Mouse (Mus musculus) forebrain, postnatal 0 days (tissue): ENCODE results near the gene Slfn3. TPM values are rescaled to one million over a fixed set of nuclear protein-coding genes. Genes with fewer than 3 reads are reported as not detected.
"Not testable (repeated sequence)": the region's sequence is repeated elsewhere in the genome, so short reads cannot be mapped to it uniquely, and the experiment has no call there.

Experiments used
- ATAC-seq: fragments of 200-750 bp; cut with Nextera tagmentation; 2 replicates; pipeline ENCODE4 v1.8.0; 2017; ENCODE audit warnings: mild to moderate bottlenecking, moderate library complexity
- DNase-seq: peaks from one replicate; pipeline ENCODE4 v3.0.0-alpha.2; 2015
- H3K27ac ChIP-seq: fragments of 300-500 bp; sonication (generic); 2 replicates; pipeline ENCODE4 v1.5.1; 2014; ENCODE audit warnings: low read depth, mild to moderate bottlenecking, antibody characterized with exemption, low read length, moderate library complexity, mixed read lengths
- H3K27me3 ChIP-seq: fragments of 300-500 bp; sonication (generic); 2 replicates; pipeline ENCODE4 v1.6.1; 2014; ENCODE audit warnings: mild to moderate bottlenecking, low read length, mixed read lengths; ENCODE audit not compliant: insufficient read depth
- H3K36me3 ChIP-seq: fragments of 300-500 bp; sonication (generic); 2 replicates; pipeline ENCODE4 v1.6.1; 2014; ENCODE audit warnings: mild to moderate bottlenecking, moderate library complexity; ENCODE audit not compliant: insufficient read depth
- H3K4me1 ChIP-seq: fragments of 300-500 bp; sonication (generic); 2 replicates; pipeline ENCODE4 v1.6.1; 2014; ENCODE audit warnings: antibody characterized with exemption; ENCODE audit not compliant: insufficient read depth
- H3K4me2 ChIP-seq: fragments of 300-500 bp; sonication (generic); 2 replicates; pipeline ENCODE4 v1.6.1; 2014; ENCODE audit warnings: low read depth, mild to moderate bottlenecking, moderate library complexity
- H3K4me3 ChIP-seq: fragments of 300-500 bp; sonication (generic); 2 replicates; pipeline ENCODE4 v1.5.1; 2014; ENCODE audit warnings: low read depth, low read length, mixed read lengths
- H3K9ac ChIP-seq: fragments of 300-500 bp; sonication (generic); 2 replicates; pipeline ENCODE4 v1.6.1; 2014; ENCODE audit warnings: mild to moderate bottlenecking
- H3K9me3 ChIP-seq: fragments of 300-500 bp; sonication (generic); 2 replicates; pipeline ENCODE4 v1.6.1; 2016; ENCODE audit warnings: low read length
- CTCF ChIP-seq: sonication (generic); IDR thresholded peaks from 2 replicates; pipeline ENCODE4 v1.5.1; 2016; ENCODE audit warnings: antibody characterized with exemption, control low read depth, low read depth
- WGBS: fragments of 180-500 bp; shearing (Covaris S2); extraction: QIAGEN DNeasy Blood & Tissue Kit; methylation state at CpG from one replicate; pipeline ENCODE4 v1.1.7; 2014; 5-methylcytosine and 5-hydroxymethylcytosine counted together
- polyA plus RNA-seq: library from polyadenylated mRNA; unstranded; fragments of >200 nt; fragmentation: Nextera tagmentation; extraction: Ambion mirVana; gene quantifications from 2 replicates; pipeline ENCODE4 v1.2.1, GENCODE M21; 2015
- total RNA-seq: library from RNA; depleted of rRNA; stranded (reverse); fragments of >200 nt; gene quantifications from 2 replicates; pipeline ENCODE4 v1.2.3, GENCODE M21; 2014; rRNA removed

Gene Slfn3
- total and polyA plus RNA-seq, 2 experiments from 2014 or later, result 0.10 to 0.24 TPM

DNA sequence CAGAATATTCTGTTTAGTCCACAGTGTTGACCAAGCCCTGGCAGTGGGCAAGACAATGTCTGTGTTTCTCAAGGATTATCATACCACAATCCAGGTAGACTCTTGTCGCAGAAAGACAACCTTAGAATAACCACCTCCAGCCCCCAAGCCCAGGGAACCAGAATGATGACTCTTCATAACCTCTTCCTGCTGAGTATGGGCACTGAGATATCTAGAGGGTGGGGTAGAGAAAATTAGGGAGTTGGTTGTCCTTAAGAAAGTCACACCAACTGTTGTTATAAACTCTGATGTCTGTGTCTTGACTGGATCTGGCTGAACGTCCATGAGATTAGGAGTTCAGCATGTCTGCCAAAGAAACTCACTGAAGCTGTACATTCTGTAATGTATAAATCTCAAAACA lies 47.3 kb downstream of the Slfn3 start:
- no peak for DNase-seq
- Histone ChIP-seq H3K27ac (no peak overlapping the region), H3K4me1 (no peaks in the 10 kb centered on the region), H3K27me3 (no peaks in the 10 kb centered on the region), H3K4me3 (no peak overlapping the region), H3K4me2 (no peak overlapping the region), H3K9me3 (no peaks in the 10 kb centered on the region), H3K9ac (no peak overlapping the region), H3K36me3 (no peaks in the 10 kb centered on the region)
- 100% methylated on average over 2 of the region's 2 CpGs for WGBS
- no peak for ATAC-seq
- no peak for TF ChIP-seq CTCF

DNA sequence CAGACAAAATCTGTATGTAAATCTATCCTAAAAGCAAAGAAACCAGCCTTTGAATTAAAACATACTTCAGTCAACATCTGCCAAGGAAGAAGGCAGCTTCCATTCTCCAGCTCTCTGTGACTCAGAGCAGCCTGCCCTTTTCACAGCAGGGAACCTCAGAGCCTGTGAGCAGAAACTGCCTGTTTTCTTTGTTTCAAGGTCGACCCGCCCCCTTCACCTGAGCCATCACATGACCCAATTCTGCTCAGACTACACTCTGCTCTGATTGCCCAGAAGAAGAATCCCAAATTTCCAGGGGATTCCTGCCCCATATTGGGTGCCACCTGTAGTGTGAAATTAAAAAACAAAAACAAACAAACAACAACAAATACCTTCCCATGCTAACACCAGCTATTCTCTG lies 48.7 kb downstream of the Slfn3 start:
- no peak for TF ChIP-seq CTCF
- Histone ChIP-seq H3K4me2 (no peak overlapping the region), H3K9ac (no peak overlapping the region), H3K9me3 (no peaks in the 10 kb centered on the region), H3K27me3 (no peaks in the 10 kb centered on the region), H3K4me1 (no peaks in the 10 kb centered on the region), H3K4me3 (no peak overlapping the region), H3K27ac (no peak overlapping the region), H3K36me3 (no peaks in the 10 kb centered on the region)
- DNase-seq (no peak), ATAC-seq (no peak)
- WGBS, result 10% methylated on average over 2 of the region's 2 CpGs

DNA sequence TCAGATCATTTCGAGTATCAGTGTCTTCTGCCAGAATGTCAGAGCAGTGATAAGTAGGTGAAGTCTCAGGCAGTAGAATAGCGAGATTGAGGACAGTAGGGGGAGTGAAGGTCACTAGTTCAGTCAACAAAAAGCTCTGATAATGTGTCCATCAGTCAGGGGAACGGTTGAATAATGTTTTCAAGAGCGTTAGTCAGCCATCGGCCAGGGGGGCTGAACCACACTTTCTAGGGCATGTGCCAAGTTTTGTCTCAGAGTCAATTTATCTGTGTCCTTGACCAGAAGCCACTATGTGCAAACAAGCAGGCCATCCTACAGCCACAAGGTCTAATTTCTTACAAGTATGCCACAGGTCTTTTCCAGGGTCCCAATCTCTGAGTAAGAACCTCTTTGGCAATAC lies 66.1 kb downstream of the Slfn3 start:
- DNase-seq, ATAC-seq, H3K4me3 ChIP-seq, H3K4me1 ChIP-seq, H3K36me3 ChIP-seq, H3K27ac ChIP-seq, H3K9ac ChIP-seq, H3K27me3 ChIP-seq, H3K9me3 ChIP-seq, H3K4me2 ChIP-seq: not testable (repeated sequence)
- WGBS, result 65% methylated on average over 5 of the region's 5 CpGs

GRCm38 (mm10) chr11:83262673-83263072 lies 71.5 kb downstream of the Slfn3 start:
- 94% methylated on average over 1 of the region's 1 CpGs for WGBS

GRCm38 (mm10) chr11:83263146-83263545 lies 72.0 kb downstream of the Slfn3 start:
- H3K4me2 ChIP-seq, result no peak overlapping the region
- peak; percentile 66 for TF ChIP-seq CTCF

More at GRCm38 (mm10) chr11:83262673-83263072, 71.5 kb downstream of the Slfn3 start:
- H3K36me3 ChIP-seq, result no peaks in the 10 kb centered on the region
- DNase-seq (no peak), ATAC-seq (no peak)
- H3K9me3 ChIP-seq, result no peaks in the 10 kb centered on the region
- H3K27me3 ChIP-seq, result no peaks in the 10 kb centered on the region
- no peak overlapping the region for H3K27ac ChIP-seq
- H3K4me2 ChIP-seq, result no peak overlapping the region
- no peak overlapping the region for H3K9ac ChIP-seq
- H3K4me3 ChIP-seq, result no peak overlapping the region
- no peaks in the 10 kb centered on the region for H3K4me1 ChIP-seq
- no peak for TF ChIP-seq CTCF

More at GRCm38 (mm10) chr11:83263146-83263545, 72.0 kb downstream of the Slfn3 start:
- Histone ChIP-seq H3K27me3 (no peaks in the 10 kb centered on the region), H3K9me3 (no peaks in the 10 kb centered on the region), H3K36me3 (no peaks in the 10 kb centered on the region), H3K4me1 (no peaks in the 10 kb centered on the region), H3K27ac (no peak overlapping the region), H3K4me3 (no peak overlapping the region), H3K9ac (no peak overlapping the region)
- ATAC-seq (no peak), DNase-seq (no peak)
- WGBS, result 55% methylated on average over 3 of the region's 3 CpGs

Other genes with a start within 250 kb of the Slfn3 start
- gene Slfn5, start 240.0 kb upstream of the Slfn3 start, total RNA-seq, result 2.6 and 5.4 TPM in 2 replicates
- gene Slfn5, start 240.0 kb upstream of the Slfn3 start, polyA plus RNA-seq, result 1.5 and 2.4 TPM in 2 replicates
- 1.3 and 2.2 TPM in 2 replicates for gene Slfn9, start 199.5 kb upstream of the Slfn3 start, total RNA-seq
- 0.93 and 1.3 TPM in 2 replicates for gene Slfn9, start 199.5 kb upstream of the Slfn3 start, polyA plus RNA-seq
- 0.23 and 0.29 TPM in 2 replicates for gene Slfn8, start 170.5 kb upstream of the Slfn3 start, total RNA-seq
- 0.06 and 0.27 TPM in 2 replicates for gene Slfn8, start 170.5 kb upstream of the Slfn3 start, polyA plus RNA-seq
- 1.8 and 3.5 TPM in 2 replicates for gene Slfn2, start 126.2 kb upstream of the Slfn3 start, total RNA-seq
- gene Slfn2, start 126.2 kb upstream of the Slfn3 start, polyA plus RNA-seq, result 1.5 and 1.9 TPM in 2 replicates
- 0.14 TPM in 1 of 2 replicates, not detected in the other for gene Slfn1, start 74.5 kb upstream of the Slfn3 start, total RNA-seq
- 0.08 TPM in 1 of 2 replicates, not detected in the other for gene Slfn1, start 74.5 kb upstream of the Slfn3 start, polyA plus RNA-seq
- 0.05 and 0.08 TPM in 2 replicates for gene Slfn4, start 16.1 kb upstream of the Slfn3 start, total RNA-seq
- gene Slfn4, start 16.1 kb upstream of the Slfn3 start, polyA plus RNA-seq, result 0.06 TPM in 2 replicates
- not detected in 2 replicates for gene Slfn14, start 95.4 kb downstream of the Slfn3 start, total RNA-seq
- gene Slfn14, start 95.4 kb downstream of the Slfn3 start, polyA plus RNA-seq, result not detected in 2 replicates
- gene Ap2b1, start 107.7 kb downstream of the Slfn3 start, total RNA-seq, result 200 and 230 TPM in 2 replicates
- 76.4 and 110 TPM in 2 replicates for gene Ap2b1, start 107.7 kb downstream of the Slfn3 start, polyA plus RNA-seq
- 8.8 and 12.8 TPM in 2 replicates for gene Pex12, start 111.3 kb downstream of the Slfn3 start, total RNA-seq
- 14.6 and 16.2 TPM in 2 replicates for gene Pex12, start 111.3 kb downstream of the Slfn3 start, polyA plus RNA-seq
- 99.0 and 107 TPM in 2 replicates for gene Rasl10b, start 217.8 kb downstream of the Slfn3 start, total RNA-seq
- gene Rasl10b, start 217.8 kb downstream of the Slfn3 start, polyA plus RNA-seq, result 38.4 and 38.6 TPM in 2 replicates
- gene Gas2l2, start 238.1 kb downstream of the Slfn3 start, total RNA-seq, result 1.2 and 1.3 TPM in 2 replicates
- gene Gas2l2, start 238.1 kb downstream of the Slfn3 start, polyA plus RNA-seq, result 0.50 and 0.98 TPM in 2 replicates
- 0.24 and 0.77 TPM in 2 replicates for gene 1700020L24Rik, start 246.3 kb downstream of the Slfn3 start, total RNA-seq
- gene 1700020L24Rik, start 246.3 kb downstream of the Slfn3 start, polyA plus RNA-seq, result 0.40 and 0.63 TPM in 2 replicates